Mouse (Mus musculus) embryonic stem cell, embryonic (primary cell): ENCODE results near the gene Gm21981.

Experiments
- CTCF ChIA-PET, 4 experiments: fragments of 300-600 bp in 2 of 4; fragments of 350-600 bp in 2 of 4; sonication (Branson Sonifier 250); formaldehyde crosslinking; loops; one replicate each; lab custom pipeline; 2022; ENCODE audit warnings: inconsistent platforms in 2 of 4; lab: Charles Lee
- POLR2A ChIA-PET, 4 experiments: fragments of 300-600 bp in 2 of 4; fragments of 350-600 bp in 2 of 4; sonication (Branson Sonifier 250); formaldehyde crosslinking; loops; one replicate each; lab custom pipeline; 2022; ENCODE audit warnings: antibody characterized with exemption in 4 of 4, inconsistent platforms in 1 of 4; lab: Charles Lee

The Gm21981 gene

GRCm38 (mm10) chr17:47663009-47663713 is 31.1 kb downstream of the Gm21981 start:
- ChIA-PET CTCF (interaction anchor here (0.5 to 3.1 kb wide), 11 partner anchors 9 to 255 kb away, joined by 3 to 19 read pairs (median 4); partner anchors contain the start of genes Frs3 (in 1 of the 4), Gm21981 (in 1 of the 4) and Prickle4 (in 1 of the 4)), POLR2A (interaction anchor here in 2 of 4 experiments (0.6 to 3.1 kb wide), 11 partner anchors 8 to 178 kb away, joined by 3 to 17 read pairs (median 4); partner anchors contain the start of gene Frs3 (in 1 of the 2))

- ChIA-PET CTCF (interaction anchor here in 1 of 4 experiments (0.5 kb wide), 1 partner anchor 196 kb away, joined by 10 read pairs; no protein-coding TSS in a partner anchor), POLR2A (interaction anchor here in 2 of 4 experiments (0.6 to 0.9 kb wide), 2 partner anchors 12 to 14 kb away, joined by 3 to 5 read pairs; no protein-coding TSS in a partner anchor)
Measured at GRCm38 (mm10) chr17:47658741-47659243, 35.5 kb downstream of the Gm21981 start.

GRCm38 (mm10) chr17:47657901-47658300 is 36.4 kb downstream of the Gm21981 start:
- ChIA-PET POLR2A (interaction anchor here in 1 of 4 experiments (0.9 kb wide), 1 partner anchor 15 kb away, joined by 5 read pairs; no protein-coding TSS in a partner anchor), CTCF (no interaction called here)

- CTCF ChIA-PET: interaction anchor here in 3 of 4 experiments (0.6 to 1.7 kb wide), 6 partner anchors 21 to 446 kb away, joined by 3 to 5 read pairs (median 3); no protein-coding TSS in a partner anchor
- POLR2A ChIA-PET: interaction anchor here in 2 of 4 experiments (0.6 to 3.4 kb wide), 20 partner anchors 8 to 762 kb away, joined by 3 to 37 read pairs (median 4); partner anchors contain the start of genes Frs3 (in 1 of the 2) and Usp49 (in 1 of the 2)
Measured at GRCm38 (mm10) chr17:47655697-47656096, 38.6 kb downstream of the Gm21981 start.

- CTCF ChIA-PET: interaction anchor here in 1 of 4 experiments (0.6 to 1.7 kb wide), 2 partner anchors 9 to 141 kb away, joined by 3 to 5 read pairs; no protein-coding TSS in a partner anchor
- POLR2A ChIA-PET: interaction anchor here in 3 of 4 experiments (1.0 to 3.4 kb wide), 10 partner anchors 10 to 143 kb away, joined by 3 to 37 read pairs (median 4); no protein-coding TSS in a partner anchor
Measured at GRCm38 (mm10) chr17:47654346-47654745, 39.9 kb downstream of the Gm21981 start.

- ChIA-PET CTCF (interaction anchor here in 2 of 4 experiments (0.6 to 2.1 kb wide), 5 partner anchors 21 to 468 kb away, joined by 3 to 6 read pairs (median 3); no protein-coding TSS in a partner anchor), POLR2A (interaction anchor here (0.5 to 2.1 kb wide), 21 partner anchors 9 to 513 kb away, joined by 3 to 9 read pairs (median 3); no protein-coding TSS in a partner anchor)
Measured at GRCm38 (mm10) chr17:47651953-47652352, 42.3 kb downstream of the Gm21981 start.

GRCm38 (mm10) chr17:47648966-47649365 is 45.3 kb downstream of the Gm21981 start:
- ChIA-PET CTCF (interaction anchor here (0.9 to 5.1 kb wide), 19 partner anchors 9 to 452 kb away, joined by 3 to 40 read pairs (median 6); partner anchors contain the start of gene Usp49 (in 1 of the 4)), POLR2A (interaction anchor here (0.6 to 4.1 kb wide), 39 partner anchors 7 to 508 kb away, joined by 3 to 42 read pairs (median 4); partner anchors contain the start of genes Frs3 (in 1 of the 4), Gm21981 (in 1 of the 4), Prickle4 (in 1 of the 4) and Tomm6 (in 1 of the 4))

- ChIA-PET POLR2A (interaction anchor here in 3 of 4 experiments (1.0 to 4.1 kb wide), 19 partner anchors 9 to 136 kb away, joined by 3 to 42 read pairs (median 4); no protein-coding TSS in a partner anchor), CTCF (interaction anchor here (0.6 to 5.1 kb wide), 38 partner anchors 9 to 1285 kb away, joined by 3 to 40 read pairs (median 4); partner anchors contain the start of genes Prickle4 (in 2 of the 4), Frs3 (in 1 of the 4), Gm21981 (in 1 of the 4) and Lrfn2 (in 1 of the 4))
Measured at GRCm38 (mm10) chr17:47646683-47647082, 47.6 kb downstream of the Gm21981 start.

GRCm38 (mm10) chr17:47642992-47643391 is 51.3 kb downstream of the Gm21981 start:
- CTCF ChIA-PET: interaction anchor here (0.6 to 1.8 kb wide), 28 partner anchors 10 to 458 kb away, joined by 3 to 14 read pairs (median 4); partner anchors contain the start of gene Gm21981 (in 1 of the 4)

More at GRCm38 (mm10) chr17:47642992-47643391, 51.3 kb downstream of the Gm21981 start:
- POLR2A ChIA-PET: interaction anchor here (0.7 to 2.1 kb wide), 18 partner anchors 9 to 478 kb away, joined by 3 to 9 read pairs (median 4); partner anchors contain the start of genes Taf8 (in 1 of the 4) and Usp49 (in 1 of the 4)
